Mouse (Mus musculus) ES-E14 (cell line): ENCODE measurements around the gene Krt71. TPM values are rescaled to one million over a fixed set of nuclear protein-coding genes. Genes with fewer than 3 reads are reported as not detected.

Source experiments
- DNase-seq: peaks from one replicate; pipeline ENCODE4 v3.0.0-alpha.2; 2013; ENCODE audit warnings: low read depth, low spot score
- H3K27ac ChIP-seq: 2 replicates; pipeline ENCODE4 v1.5.1; 2012; ENCODE audit warnings: low read depth, mild to moderate bottlenecking, low read length, moderate library complexity, mixed read lengths; ENCODE audit not compliant: poor library complexity, insufficient read depth, severe bottlenecking
- H3K36me3 ChIP-seq: 2 replicates; pipeline ENCODE4 v1.6.1; 2012; ENCODE audit warnings: mild to moderate bottlenecking, low read length, moderate library complexity, mixed read lengths; ENCODE audit not compliant: control insufficient read depth, poor library complexity, insufficient read depth, severe bottlenecking
- H3K4me1 ChIP-seq, 2 experiments: fragments of 150-350 bp in 1 of 2; sonication (generic) in 1 of 2; 2 replicates each; pipeline ENCODE4 v1.6.1; 2012; ENCODE audit warnings: low read length in 2 of 2, mild to moderate bottlenecking in 1 of 2, mixed read lengths in 1 of 2; ENCODE audit not compliant: control insufficient read depth in 2 of 2, insufficient read depth in 2 of 2, poor library complexity in 1 of 2
- H3K4me3 ChIP-seq, 2 experiments: fragments of 150-350 bp in 1 of 2; sonication (generic) in 1 of 2; 2 replicates each; pipeline ENCODE4 v1.5.1; 2012; ENCODE audit warnings: low read length in 2 of 2, low read depth in 1 of 2, mild to moderate bottlenecking in 1 of 2, mixed read lengths in 1 of 2; ENCODE audit not compliant: insufficient read depth in 1 of 2, poor library complexity in 1 of 2, severe bottlenecking in 1 of 2
- H3K9ac ChIP-seq: 2 replicates; pipeline ENCODE4 v1.6.1; 2012; ENCODE audit warnings: low read depth, mild to moderate bottlenecking, low read length, mixed read lengths; ENCODE audit not compliant: poor library complexity, insufficient read depth, severe bottlenecking
- H3K9me3 ChIP-seq: fragments of 150-350 bp; sonication (generic); 2 replicates; pipeline ENCODE4 v1.6.1; 2012; ENCODE audit warnings: low read depth, mild to moderate bottlenecking, low read length; ENCODE audit not compliant: control insufficient read depth, insufficient read depth
- CHD2 ChIP-seq: IDR thresholded peaks from 2 replicates; pipeline ENCODE4 v1.6.1; 2014; ENCODE audit warnings: mild to moderate bottlenecking, low read depth, low read length, inconsistent platforms
- HCFC1 ChIP-seq: IDR thresholded peaks from 2 replicates; pipeline ENCODE4 v1.6.1; 2012; ENCODE audit warnings: low read length, inconsistent platforms, borderline replicate concordance; ENCODE audit not compliant: insufficient read depth
- MAFK ChIP-seq: IDR thresholded peaks from 2 replicates; pipeline ENCODE4 v1.6.1; 2014; ENCODE audit warnings: mild to moderate bottlenecking, low read depth, low read length, inconsistent platforms; ENCODE audit not compliant: insufficient read depth
- ZC3H11A ChIP-seq: IDR thresholded peaks from 2 replicates; pipeline ENCODE4 v1.6.1; 2012; ENCODE audit warnings: low read depth, mild to moderate bottlenecking, inconsistent platforms, low read length, borderline replicate concordance
- ZNF384 ChIP-seq: IDR thresholded peaks from 2 replicates; pipeline ENCODE4 v1.6.1; 2012; ENCODE audit warnings: low read depth, low read length, inconsistent platforms
- in situ Hi-C, 2 experiments: fragments of 600-800 bp; cut with MboI; formaldehyde crosslinking; loops; one replicate each; pipeline ENCODE4 v1.15.1; 2025; ENCODE audit warnings: low sequenced_read_pairs in 2 of 2, inconsistent platforms in 1 of 2; ENCODE audit not compliant: unreplicated experiment in 2 of 2
- total RNA-seq: library from RNA; depleted of rRNA; stranded (reverse); fragments of 300-350 nt; gene quantifications from 2 replicates; pipeline ENCODE4 v1.2.3, GENCODE M21; 2012

Gene Krt71
- total RNA-seq, 1 experiment, result not detected

GRCm38 (mm10) chr15:101724686-101725085, 18.2 kb downstream of the Krt71 start:
- in situ Hi-C loops, result no loop called here
- no peaks in the 10 kb centered on the region for H3K9me3 ChIP-seq
- H3K4me1 ChIP-seq, result no peaks in the 10 kb centered on the region
- H3K9ac ChIP-seq, result no peak overlapping the region
- H3K36me3 ChIP-seq, result no peaks in the 10 kb centered on the region
- no peak for DNase-seq
- no peak overlapping the region for H3K27ac ChIP-seq
- TF ChIP-seq HCFC1, result no peak
- no peak for TF ChIP-seq CHD2
- TF ChIP-seq ZNF384, result no peak
- TF ChIP-seq ZC3H11A, result no peak
- TF ChIP-seq MAFK, result no peak
- no peak overlapping the region for H3K4me3 ChIP-seq

- Histone ChIP-seq H3K9me3 (no peaks in the 10 kb centered on the region), H3K27ac (no peak overlapping the region), H3K4me1 (no peaks in the 10 kb centered on the region), H3K4me3 (no peak overlapping the region), H3K9ac (no peak overlapping the region), H3K36me3 (no peaks in the 10 kb centered on the region)
- TF ChIP-seq CHD2 (no peak), ZC3H11A (no peak), MAFK (no peak)
- in situ Hi-C loops, result no loop called here
- no peak for DNase-seq
Measured at GRCm38 (mm10) chr15:101715831-101716230, 27.1 kb downstream of the Krt71 start.

GRCm38 (mm10) chr15:101714356-101714755, 28.6 kb downstream of the Krt71 start:
- no peaks in the 10 kb centered on the region for H3K36me3 ChIP-seq
- TF ChIP-seq MAFK (no peak), ZC3H11A (no peak), HCFC1 (no peak)

GRCm38 (mm10) chr15:101713731-101714130, 29.2 kb downstream of the Krt71 start:
- TF ChIP-seq CHD2 (no peak), ZNF384 (no peak), MAFK (no peak), ZC3H11A (no peak), HCFC1 (no peak)

More at GRCm38 (mm10) chr15:101714356-101714755, 28.6 kb downstream of the Krt71 start:
- H3K27ac ChIP-seq, result no peak overlapping the region
- H3K4me1 ChIP-seq, result no peaks in the 10 kb centered on the region
- H3K4me3 ChIP-seq, result no peak overlapping the region
- DNase-seq, result no peak
- no peak overlapping the region for H3K9ac ChIP-seq
- in situ Hi-C loops, result no loop called here
- no peaks in the 10 kb centered on the region for H3K9me3 ChIP-seq

GRCm38 (mm10) chr15:101712720-101713119, 30.2 kb downstream of the Krt71 start, which contains the start of gene Krt5:
Krt5 (minus strand) TSS chr15:101712898.
- H3K36me3 ChIP-seq, result no peaks in the 10 kb centered on the region
- in situ Hi-C loops, result no loop called here
- H3K27ac ChIP-seq, result no peak within 1 kb of the TSS
- no peaks in the 10 kb centered on the region for H3K9me3 ChIP-seq
- no peak within 1 kb of the TSS for H3K4me3 ChIP-seq
- DNase-seq, result no peak
- TF ChIP-seq ZC3H11A (no peak), MAFK (no peak)
- no peaks in the 10 kb centered on the region for H3K4me1 ChIP-seq
- H3K9ac ChIP-seq, result no peak within 1 kb of the TSS

More at GRCm38 (mm10) chr15:101713731-101714130, 29.2 kb downstream of the Krt71 start:
- no peaks in the 10 kb centered on the region for H3K4me1 ChIP-seq
- no peak overlapping the region for H3K9ac ChIP-seq
- in situ Hi-C loops, result no loop called here
- no peaks in the 10 kb centered on the region for H3K9me3 ChIP-seq
- H3K36me3 ChIP-seq, result no peaks in the 10 kb centered on the region
- no peak overlapping the region for H3K4me3 ChIP-seq
- DNase-seq, result no peak
- no peak overlapping the region for H3K27ac ChIP-seq
